Mouse (Mus musculus): ENCODE data around the gene Epn2.
"Not testable (repeated sequence)": the region's sequence is repeated elsewhere in the genome, so short reads cannot be mapped to it uniquely, and the experiment has no call there.

Gene Epn2

GRCm38 (mm10) chr11:61592061-61592460 lies 12.6 kb upstream of the Epn2 start:
- no peak for DNase-seq (ENCODE audit: low read depth)

DNA sequence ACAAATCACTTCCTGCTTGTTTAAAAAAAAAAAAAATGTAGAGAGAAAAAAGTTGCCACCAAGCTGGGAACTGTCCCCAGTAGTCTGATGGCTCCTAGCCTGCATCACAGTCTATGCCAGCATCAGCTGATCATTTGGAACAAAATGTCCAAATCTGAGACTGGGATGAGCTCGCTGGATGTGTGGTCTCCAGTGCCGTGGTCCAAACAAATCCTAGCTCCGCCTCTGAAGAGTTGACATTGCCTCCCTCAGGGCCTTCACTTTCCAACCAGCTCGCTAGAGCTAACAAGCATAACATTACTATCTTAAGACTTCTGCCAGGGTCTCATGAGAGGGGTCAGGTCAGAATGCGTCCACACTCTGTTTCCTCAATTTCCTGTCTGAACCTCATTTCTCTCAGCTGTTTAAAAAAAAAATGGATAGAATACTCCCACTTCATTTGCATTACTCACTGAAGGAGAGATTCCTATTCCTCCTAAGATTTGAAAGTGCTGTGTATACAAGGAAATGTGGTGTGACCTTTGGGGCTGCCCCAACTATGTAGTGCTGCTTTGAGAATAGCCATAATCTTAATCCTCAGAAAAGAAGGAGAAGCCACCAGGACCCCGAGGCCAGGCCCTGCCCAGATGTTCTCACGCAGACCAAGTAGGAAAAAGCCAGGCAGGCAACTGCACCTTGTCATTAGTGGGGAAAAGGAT lies 11.2 kb upstream of the Epn2 start:
- no peak for DNase-seq (ENCODE audit: low read depth)

GRCm38 (mm10) chr11:61585421-61585820 lies 5.9 kb upstream of the Epn2 start:
- no peak for DNase-seq (ENCODE audit: low read depth)

- DNase-seq (ENCODE audit: low read depth): no peak
Observed at GRCm38 (mm10) chr11:61584830-61585229, 5.3 kb upstream of the Epn2 start.

GRCm38 (mm10) chr11:61584096-61584495 lies 4.6 kb upstream of the Epn2 start:
- DNase-seq (ENCODE audit: low read depth): no peak

- DNase-seq (ENCODE audit: low read depth): not testable (repeated sequence)
Observed at GRCm38 (mm10) chr11:61582808-61583207, 3.3 kb upstream of the Epn2 start.

DNA sequence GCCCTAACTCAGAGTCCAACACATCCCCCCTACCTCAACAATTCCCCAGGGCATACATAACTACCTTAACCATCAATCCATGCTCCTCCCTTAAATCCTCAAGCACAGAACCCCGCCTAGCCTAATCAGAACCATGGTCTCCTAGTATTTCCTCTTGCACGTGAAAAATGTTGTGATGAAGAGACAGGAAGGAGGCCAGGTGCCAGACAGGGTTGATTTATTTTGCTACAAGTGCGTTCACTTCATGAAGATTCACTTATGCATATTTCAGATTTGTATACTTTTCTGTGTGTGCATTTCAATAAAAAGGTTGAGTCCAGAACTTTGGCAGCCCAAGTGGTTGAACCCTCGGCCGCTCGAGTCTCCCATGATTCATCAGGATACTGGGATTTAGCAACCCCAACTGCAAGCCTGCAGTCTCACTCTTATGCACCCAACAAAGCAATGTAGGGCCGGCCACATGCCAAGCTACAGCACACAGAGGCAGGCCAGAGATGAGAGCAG lies 443 bp upstream of the Epn2 start:
- DNase-seq (ENCODE audit: low read depth): no peak

DNA sequence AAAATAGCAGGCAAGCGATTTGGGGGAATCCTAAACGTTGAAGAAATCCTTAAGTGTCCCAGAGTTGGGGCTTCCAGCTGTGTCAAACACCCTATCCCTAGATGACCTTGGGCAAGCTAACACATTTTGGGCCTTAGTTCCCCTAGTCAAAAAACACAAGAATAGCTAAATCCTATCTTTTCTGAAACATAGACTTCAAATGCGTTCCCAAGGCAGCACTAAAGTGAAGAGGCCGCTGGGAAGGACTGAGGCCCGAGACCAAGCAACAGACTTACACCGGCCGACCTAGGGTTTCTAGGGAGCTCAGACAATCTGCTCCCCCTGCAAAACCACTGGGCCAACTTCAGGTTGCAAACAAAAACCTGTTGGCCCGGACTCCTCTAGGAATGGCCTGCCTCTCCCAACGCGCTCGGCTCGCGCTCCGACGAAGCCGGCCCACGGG lies 925 bp downstream of the Epn2 start:
- DNase-seq (ENCODE audit: low read depth): peak; percentile 32

DNA sequence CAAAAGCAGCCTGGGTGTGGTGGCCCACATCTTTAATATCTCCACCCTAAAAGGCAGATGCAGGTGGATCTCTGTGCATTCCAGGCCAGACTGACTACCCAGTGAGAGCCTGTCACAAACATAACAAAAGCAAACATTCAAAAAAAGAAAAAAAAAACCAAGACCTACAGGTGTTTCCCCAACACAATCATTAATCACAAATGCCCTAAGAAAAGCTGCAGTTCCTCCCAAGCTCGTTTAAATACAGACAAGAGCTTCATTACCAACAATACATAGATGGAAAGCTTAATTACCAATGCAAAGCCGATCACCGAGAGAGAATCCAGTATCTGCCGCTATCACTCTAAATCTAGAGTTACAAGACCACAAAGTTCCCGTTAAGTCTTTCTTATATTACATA lies 1.5 kb downstream of the Epn2 start:
- DNase-seq (ENCODE audit: low read depth): no peak

DNA sequence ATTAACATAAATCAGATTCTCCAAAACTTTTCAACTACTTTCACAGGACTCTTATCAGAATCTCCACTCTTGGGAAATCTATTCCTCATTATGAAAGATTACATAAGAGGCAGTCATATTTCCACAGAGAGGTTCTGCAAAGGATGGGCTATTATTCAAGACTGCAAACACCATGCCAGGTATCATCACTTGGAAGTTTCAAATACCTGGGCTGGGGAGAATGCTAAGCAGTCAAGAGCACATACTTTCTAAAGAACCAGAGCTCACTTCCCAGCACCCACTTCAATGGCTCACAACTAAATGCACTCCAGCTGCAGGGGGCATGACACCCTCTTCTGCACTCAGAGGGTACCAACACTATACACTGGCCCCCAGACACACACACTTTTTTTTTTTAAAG lies 2.1 kb downstream of the Epn2 start:
- DNase-seq (ENCODE audit: low read depth): no peak

GRCm38 (mm10) chr11:61573266-61573665 lies 6.2 kb downstream of the Epn2 start:
- DNase-seq (ENCODE audit: low read depth): no peak

GRCm38 (mm10) chr11:61571225-61571624 lies 8.3 kb downstream of the Epn2 start:
- no peak for DNase-seq (ENCODE audit: low read depth)

DNA sequence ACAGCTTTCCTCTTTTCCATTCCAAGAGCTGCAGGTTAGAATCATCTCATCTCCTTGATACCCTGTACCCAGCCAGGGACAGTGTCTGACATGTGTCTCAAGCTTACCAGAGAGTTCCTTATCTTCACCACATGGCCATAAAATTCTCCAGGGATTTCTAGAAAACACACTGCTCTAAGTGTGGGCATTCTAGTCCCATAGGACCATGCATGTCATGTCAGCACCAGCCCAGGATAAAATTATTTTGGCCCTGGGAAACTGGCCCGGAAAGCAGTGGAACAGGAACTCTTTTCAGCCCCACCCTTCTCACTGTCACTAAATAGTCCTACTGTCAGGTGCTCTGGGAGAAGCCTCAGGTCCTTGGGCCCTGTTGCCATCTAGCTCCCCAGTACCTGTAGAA lies 9.8 kb downstream of the Epn2 start:
- DNase-seq (ENCODE audit: low read depth): no peak

DNA sequence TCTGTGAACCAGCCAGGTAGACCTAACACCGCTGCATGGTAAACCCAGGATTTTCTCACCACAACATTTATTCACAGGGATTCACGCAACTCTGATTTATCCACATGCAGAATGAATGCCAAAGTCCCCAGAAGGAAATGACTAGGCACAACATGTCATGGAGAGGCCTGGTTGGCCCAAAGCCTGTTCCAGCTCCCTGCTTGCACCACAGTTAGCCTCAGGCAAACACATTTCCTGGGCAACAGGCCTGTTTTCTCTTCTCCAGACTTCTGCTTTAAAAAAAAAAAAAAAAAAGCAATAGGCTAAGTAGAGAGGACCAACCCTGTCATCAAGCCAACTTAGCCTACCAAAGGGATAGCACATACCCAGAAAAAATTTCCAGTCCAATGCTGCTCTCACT lies 14.9 kb downstream of the Epn2 start:
- no peak for DNase-seq (ENCODE audit: low read depth)

DNA sequence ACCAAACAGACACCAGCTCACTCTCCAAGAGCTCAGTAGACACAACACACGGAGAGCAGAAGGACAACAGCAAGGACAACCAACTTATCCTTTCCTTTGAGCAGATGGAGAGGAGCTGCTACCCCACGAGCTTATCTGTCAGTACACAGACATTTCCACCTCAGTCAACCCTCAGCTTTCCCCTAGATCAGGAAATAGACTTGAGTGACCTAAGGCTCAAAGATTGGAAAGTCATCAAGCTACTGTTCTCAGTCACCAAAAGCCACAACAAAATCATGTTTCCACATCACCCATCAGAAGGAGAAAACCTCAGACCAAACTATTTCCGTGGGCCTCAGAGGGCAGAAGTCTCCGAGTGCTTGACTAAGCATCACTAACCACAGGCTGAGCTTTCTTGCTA lies 15.5 kb downstream of the Epn2 start:
- peak; percentile 76 for DNase-seq (ENCODE audit: low read depth)

GRCm38 (mm10) chr11:61562421-61562820 lies 17.1 kb downstream of the Epn2 start:
- DNase-seq (ENCODE audit: low read depth): no peak

GRCm38 (mm10) chr11:61559572-61559971 lies 19.9 kb downstream of the Epn2 start:
- no peak for DNase-seq (ENCODE audit: low read depth)

GRCm38 (mm10) chr11:61553015-61553754 lies 26.3 kb downstream of the Epn2 start:
- no peak for DNase-seq (ENCODE audit: low read depth)

- DNase-seq (ENCODE audit: low read depth): no peak
Observed at GRCm38 (mm10) chr11:61550631-61551030, 28.9 kb downstream of the Epn2 start.

- DNase-seq (ENCODE audit: low read depth): no peak
Observed at GRCm38 (mm10) chr11:61547710-61548109, 31.8 kb downstream of the Epn2 start.

GRCm38 (mm10) chr11:61546452-61546851 lies 33.0 kb downstream of the Epn2 start:
- DNase-seq (ENCODE audit: low read depth): no peak

- no peak for DNase-seq (ENCODE audit: low read depth)
Observed at GRCm38 (mm10) chr11:61545586-61545985, 33.9 kb downstream of the Epn2 start.

GRCm38 (mm10) chr11:61541106-61541505 lies 38.4 kb downstream of the Epn2 start:
- DNase-seq (ENCODE audit: low read depth): no peak

Measured in induced T-regulatory cell, adult 2 months (primary cell).